Mouse (Mus musculus): ENCODE data around the gene Epb41.

Epb41 gene

DNA sequence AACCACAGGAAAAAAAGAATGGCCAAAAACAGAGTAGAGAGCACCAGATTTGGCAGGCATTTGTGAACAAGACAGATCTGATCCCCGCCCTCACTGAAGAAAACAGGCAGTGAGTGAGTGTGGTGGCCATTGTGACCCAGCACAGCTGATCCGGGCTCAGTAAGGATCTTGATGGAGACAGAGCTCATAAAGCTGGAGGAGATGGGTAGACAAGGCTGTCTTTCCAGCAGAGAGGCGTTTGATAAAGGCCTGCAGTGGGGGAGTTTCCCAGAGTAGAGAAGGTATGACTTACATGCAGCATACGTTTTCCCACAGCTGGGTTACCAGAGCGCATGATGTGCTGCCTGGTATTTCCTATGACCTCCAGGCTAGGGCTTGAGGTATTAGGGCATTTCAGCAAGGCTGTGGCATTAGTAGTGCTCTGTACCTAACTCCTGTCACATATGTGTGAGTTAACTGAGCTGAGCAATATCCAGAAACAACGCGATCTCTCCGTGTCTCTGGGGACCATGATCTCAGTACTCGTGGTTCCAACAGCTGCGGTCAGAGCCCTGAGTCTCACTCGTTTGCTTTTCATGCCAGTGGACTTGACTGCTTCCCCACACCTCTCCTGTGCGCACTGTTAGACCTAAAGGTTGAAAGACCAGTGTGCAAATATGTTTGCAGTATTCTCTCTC is 176.5 kb downstream of the Epb41 start:
- DNase-seq (ENCODE audit: low read depth, low spot score): no peak

GRCm38 (mm10) chr4:131897787-131898186 is 177.3 kb downstream of the Epb41 start:
- no peak for DNase-seq (ENCODE audit: low read depth, low spot score)

- no peak for DNase-seq (ENCODE audit: low read depth, low spot score)
These were observed 178.0 kb downstream of the Epb41 start for GRCm38 (mm10) chr4:131897109-131897508.

DNA sequence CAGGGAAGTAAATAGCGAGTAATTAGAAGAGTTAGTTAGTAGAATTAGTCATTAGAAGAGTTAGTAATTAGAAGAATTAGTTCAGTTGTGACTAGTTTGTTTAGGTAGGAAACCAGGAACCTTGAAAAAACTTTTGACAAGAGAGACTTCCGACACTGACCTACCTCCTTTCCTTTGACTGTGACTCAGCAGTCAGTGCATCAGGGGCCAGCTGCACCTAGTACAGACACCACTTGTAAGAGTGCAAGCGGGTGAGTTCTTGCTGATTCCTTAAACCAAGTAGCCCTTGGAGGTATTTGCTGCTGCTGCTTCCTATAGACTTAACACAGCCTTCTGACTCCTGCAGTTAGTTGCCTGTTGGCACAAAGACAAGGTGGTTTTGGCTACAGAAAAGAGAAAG is 184.4 kb downstream of the Epb41 start:
- DNase-seq (ENCODE audit: low read depth, low spot score): no peak

- no peak for DNase-seq (ENCODE audit: low read depth, low spot score)
These were observed 186.6 kb downstream of the Epb41 start for GRCm38 (mm10) chr4:131888564-131888963.

- DNase-seq (ENCODE audit: low read depth, low spot score): no peak
These were observed 189.7 kb downstream of the Epb41 start for GRCm38 (mm10) chr4:131885376-131885775.

DNA sequence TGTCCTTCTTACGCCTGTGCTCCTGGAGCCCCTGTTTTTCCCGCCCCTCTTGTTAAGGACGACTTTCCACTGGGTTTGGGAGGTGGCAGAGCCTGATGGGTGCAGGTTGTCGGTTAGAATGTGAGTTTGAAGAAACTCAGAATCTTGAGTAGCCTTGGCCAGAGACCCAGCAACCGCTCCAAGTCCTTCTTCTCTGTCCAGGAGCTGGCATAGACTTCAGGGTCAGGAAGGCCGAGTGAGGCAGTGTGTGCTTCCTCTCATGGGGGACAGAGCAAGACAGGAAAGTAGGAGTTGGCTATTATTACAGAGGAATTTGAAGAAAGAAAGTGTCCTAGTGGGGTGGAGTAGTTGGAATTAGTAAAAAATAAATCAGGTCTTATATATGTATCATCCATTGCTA is 191.6 kb downstream of the Epb41 start:
- no peak for DNase-seq (ENCODE audit: low read depth, low spot score)

DNA sequence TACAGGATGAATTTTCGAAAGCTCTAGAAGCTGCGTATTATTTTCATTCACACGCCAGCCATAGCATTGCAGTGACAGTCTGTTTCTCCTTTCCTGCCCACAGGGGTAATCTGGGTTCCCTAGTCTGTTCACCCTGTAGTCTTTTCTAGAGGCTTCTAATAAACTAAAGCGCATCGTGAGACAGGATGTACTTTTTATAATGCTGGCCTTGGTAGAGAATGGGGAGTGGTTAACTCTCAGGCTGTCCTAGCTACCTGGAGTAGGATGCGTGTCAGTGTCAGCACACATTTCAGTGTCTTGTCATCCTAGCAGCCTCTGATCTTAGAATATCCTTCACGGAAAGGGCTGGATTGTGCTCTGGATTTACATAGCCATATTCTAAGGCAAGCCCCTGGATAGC is 193.8 kb downstream of the Epb41 start:
- no peak for DNase-seq (ENCODE audit: low read depth, low spot score)

DNA sequence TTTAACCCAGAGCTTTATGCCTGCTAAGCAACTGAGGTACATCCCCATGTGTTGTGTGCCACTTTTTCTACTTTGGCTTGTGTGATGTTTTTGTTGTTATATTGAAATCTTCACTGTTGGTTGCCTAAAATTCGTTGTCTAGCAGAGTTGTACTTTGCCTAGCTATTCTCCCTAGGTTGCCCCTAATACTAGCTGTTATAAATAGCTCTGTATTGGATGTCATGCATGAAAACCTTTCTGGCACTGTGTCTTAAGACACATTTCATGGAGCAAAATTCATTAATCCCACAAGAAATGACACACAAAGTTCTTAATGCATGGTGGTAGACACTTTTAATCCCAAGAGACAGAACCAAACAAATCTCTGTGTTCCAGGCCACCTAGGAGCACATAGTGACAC is 195.4 kb downstream of the Epb41 start:
- DNase-seq (ENCODE audit: low read depth, low spot score): no peak

GRCm38 (mm10) chr4:131876836-131877235 is 198.3 kb downstream of the Epb41 start:
- no peak for DNase-seq (ENCODE audit: low read depth, low spot score)

DNA sequence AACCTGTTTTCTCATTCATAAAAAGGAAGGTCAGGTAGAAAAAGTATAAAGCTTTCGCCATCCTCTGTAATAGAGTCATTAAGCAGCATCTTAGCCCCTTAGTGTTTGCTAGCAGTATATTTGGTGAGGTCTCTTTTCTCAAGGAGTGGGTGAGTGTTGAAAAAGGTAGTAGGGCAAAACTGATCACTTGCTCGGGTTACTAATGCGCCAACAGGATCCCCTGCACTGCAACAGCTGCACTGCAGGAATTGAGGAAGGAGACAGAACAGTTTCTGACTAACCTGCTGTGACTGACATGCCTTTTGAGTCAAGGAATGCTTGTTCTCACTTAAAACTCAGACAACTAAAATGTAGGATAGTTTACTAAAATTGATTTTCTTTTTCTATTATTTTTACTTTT is 199.9 kb downstream of the Epb41 start:
- no peak for DNase-seq (ENCODE audit: low read depth, low spot score)

GRCm38 (mm10) chr4:131874567-131874966 is 200.6 kb downstream of the Epb41 start:
- DNase-seq (ENCODE audit: low read depth, low spot score): no peak

- no peak for DNase-seq (ENCODE audit: low read depth, low spot score)
These were observed 201.0 kb downstream of the Epb41 start for GRCm38 (mm10) chr4:131874169-131874536.

Data from ZHBTc4 (cell line).